Mouse (Mus musculus) hindbrain, embryonic 16.5 days (tissue): Measurements from ENCODE around the gene D6Wsu163e. TPM values are rescaled to one million over a fixed set of nuclear protein-coding genes. Genes with fewer than 3 reads are reported as not detected.

ENCODE experiments used
- ATAC-seq: fragments of 200-750 bp; cut with Nextera tagmentation; 2 replicates; pipeline ENCODE4 v1.8.0; 2017; ENCODE audit warnings: moderate TSS enrichment, moderate library complexity
- H3K27ac ChIP-seq: fragments of 300-500 bp; sonication (generic); 2 replicates; pipeline ENCODE4 v1.5.1; 2014; ENCODE audit warnings: low read depth, mild to moderate bottlenecking, control low read depth, low read length, moderate library complexity
- H3K27me3 ChIP-seq: fragments of 300-500 bp; sonication (generic); replicated peaks from 2 replicates; pipeline ENCODE4 v1.6.1; 2014; ENCODE audit warnings: low read length; ENCODE audit not compliant: control insufficient read depth, insufficient read depth
- H3K36me3 ChIP-seq: fragments of 300-500 bp; sonication (generic); 2 replicates; pipeline ENCODE4 v1.6.1; 2014; ENCODE audit warnings: mild to moderate bottlenecking, low read length, moderate library complexity, mixed read lengths; ENCODE audit not compliant: control insufficient read depth, insufficient read depth
- H3K4me1 ChIP-seq: fragments of 300-500 bp; sonication (generic); 2 replicates; pipeline ENCODE4 v1.6.1; 2014; ENCODE audit warnings: low read depth, low read length; ENCODE audit not compliant: control insufficient read depth, insufficient read depth
- H3K4me2 ChIP-seq: fragments of 300-500 bp; sonication (generic); 2 replicates; pipeline ENCODE4 v1.6.1; 2014; ENCODE audit warnings: mild to moderate bottlenecking, low read length, control low read depth, moderate library complexity
- H3K4me3 ChIP-seq: fragments of 300-500 bp; sonication (generic); 2 replicates; pipeline ENCODE4 v1.5.1; 2014; ENCODE audit warnings: mild to moderate bottlenecking, low read length, control low read depth, moderate library complexity
- H3K9ac ChIP-seq: fragments of 300-500 bp; sonication (generic); 2 replicates; pipeline ENCODE4 v1.6.1; 2014; ENCODE audit warnings: low read depth, mild to moderate bottlenecking, control low read depth, low read length, moderate library complexity
- H3K9me3 ChIP-seq: fragments of 300-500 bp; sonication (generic); 2 replicates; pipeline ENCODE4 v1.6.1; 2014; ENCODE audit warnings: mild to moderate bottlenecking, low read length, moderate library complexity; ENCODE audit not compliant: control insufficient read depth
- WGBS: fragments of 180-500 bp; shearing (Covaris S2); extraction: QIAGEN DNeasy Blood & Tissue Kit; methylation state at CpG from one replicate; pipeline ENCODE4 v1.1.7; 2014; 5-methylcytosine and 5-hydroxymethylcytosine counted together
- polyA plus RNA-seq: library from polyadenylated mRNA; unstranded; fragments of >200 nt; fragmentation: Nextera tagmentation; extraction: Ambion mirVana; gene quantifications from 2 replicates; pipeline ENCODE4 v1.2.1, GENCODE M21; 2015

The D6Wsu163e gene
- polyA plus RNA-seq, 1 experiment from 2014 or later, result 32.2 TPM

GRCm38 (mm10) chr6:127019254-127019653, 79.5 kb downstream of the D6Wsu163e start:
- no peaks in the 10 kb centered on the region for H3K9me3 ChIP-seq
- 9% methylated on average over 6 of the region's 6 CpGs for WGBS
- H3K4me2 ChIP-seq, result no peak overlapping the region
- H3K4me1 ChIP-seq, result no peaks in the 10 kb centered on the region; the same call in 1 of the 2 replicates
- no peaks in the 10 kb centered on the region for H3K36me3 ChIP-seq
- H3K4me3 ChIP-seq, result no peak overlapping the region
- H3K27ac ChIP-seq, result no peak overlapping the region
- H3K9ac ChIP-seq, result no peak overlapping the region
- 0 out of 2 replicates have a peak, but pooled peaks cover 2% of the 10 kb centered on the region for H3K27me3 ChIP-seq
- ATAC-seq, result no peak

- ATAC-seq, result no peak
- 13% methylated on average over 13 of the region's 13 CpGs for WGBS
- H3K9me3 ChIP-seq, result no peaks in the 10 kb centered on the region
- no peak overlapping the region for H3K27ac ChIP-seq
- H3K4me1 ChIP-seq, result no peaks in the 10 kb centered on the region; the same call in 1 of the 2 replicates
- no peak overlapping the region for H3K9ac ChIP-seq
- no peak overlapping the region for H3K4me2 ChIP-seq
- 0 out of 2 replicates have a peak, but pooled peaks cover 2% of the 10 kb centered on the region for H3K27me3 ChIP-seq
- no peaks in the 10 kb centered on the region for H3K36me3 ChIP-seq
- no peak overlapping the region for H3K4me3 ChIP-seq
These were observed 80.7 kb downstream of the D6Wsu163e start for GRCm38 (mm10) chr6:127020431-127020830.

- no peak for ATAC-seq
- Histone ChIP-seq H3K4me2 (no peak overlapping the region), H3K4me3 (no peak overlapping the region), H3K9ac (no peak overlapping the region), H3K27me3 (0 out of 2 replicates have a peak, but pooled peaks cover 2% of the 10 kb centered on the region), H3K36me3 (no peaks in the 10 kb centered on the region), H3K9me3 (no peaks in the 10 kb centered on the region), H3K27ac (no peak overlapping the region), H3K4me1 (no peaks in the 10 kb centered on the region; the same call in 1 of the 2 replicates)
- WGBS, result 77% methylated on average over 7 of the region's 7 CpGs
These were observed 85.1 kb downstream of the D6Wsu163e start for GRCm38 (mm10) chr6:127024836-127025235.

Other genes with a start within 250 kb of the D6Wsu163e start
- 25.5 and 29.9 TPM in 2 replicates for gene Kcna6, start 199.3 kb upstream of the D6Wsu163e start, polyA plus RNA-seq
- gene Ndufa9, start 90.8 kb upstream of the D6Wsu163e start, polyA plus RNA-seq, result 210 and 225 TPM in 2 replicates
- gene Akap3, start 86.9 kb upstream of the D6Wsu163e start, polyA plus RNA-seq, result 0.11 and 0.25 TPM in 2 replicates
- gene Dyrk4, start 18.1 kb upstream of the D6Wsu163e start, polyA plus RNA-seq, result 0.14 TPM in 1 of 2 replicates, not detected in the other
- gene Rad51ap1, start 375 bp upstream of the D6Wsu163e start, polyA plus RNA-seq, result 15.2 and 17.1 TPM in 2 replicates
- gene Fgf6, start 75.6 kb downstream of the D6Wsu163e start, polyA plus RNA-seq, result 0.07 TPM in 1 of 2 replicates, not detected in the other
- 0.30 and 0.33 TPM in 2 replicates for gene Fgf23, start 132.9 kb downstream of the D6Wsu163e start, polyA plus RNA-seq
- gene Tigar, start 169.6 kb downstream of the D6Wsu163e start, polyA plus RNA-seq, result 6.0 and 8.6 TPM in 2 replicates
- gene Ccnd2, start 212.2 kb downstream of the D6Wsu163e start, polyA plus RNA-seq, result 248 and 340 TPM in 2 replicates